Mouse (Mus musculus) neural tube, embryonic 14.5 days (tissue): ENCODE results near the gene Skida1. TPM values are rescaled to one million over a fixed set of nuclear protein-coding genes. Genes with fewer than 3 reads are reported as not detected.
"Not testable (repeated sequence)": the region's sequence is repeated elsewhere in the genome, so short reads cannot be mapped to it uniquely, and the experiment has no call there.

Source experiments
- ATAC-seq: fragments of 200-750 bp; cut with Nextera tagmentation; 2 replicates; pipeline ENCODE4 v1.8.0; 2017; ENCODE audit warnings: low read depth, mild to moderate bottlenecking, moderate TSS enrichment, moderate library complexity
- H3K27ac ChIP-seq: fragments of 300-500 bp; sonication (generic); 2 replicates; pipeline ENCODE4 v1.5.1; 2014; ENCODE audit warnings: low read depth, mild to moderate bottlenecking, control low read depth, low read length, moderate library complexity, mixed read lengths
- H3K27me3 ChIP-seq: fragments of 300-500 bp; sonication (generic); 2 replicates; pipeline ENCODE4 v1.6.1; 2014; ENCODE audit warnings: low read length; ENCODE audit not compliant: control insufficient read depth, insufficient read depth
- H3K36me3 ChIP-seq: fragments of 300-500 bp; sonication (generic); 2 replicates; pipeline ENCODE4 v1.6.1; 2014; ENCODE audit warnings: low read length, mixed read lengths; ENCODE audit not compliant: control insufficient read depth, insufficient read depth
- H3K4me1 ChIP-seq: fragments of 300-500 bp; sonication (generic); 2 replicates; pipeline ENCODE4 v1.6.1; 2014; ENCODE audit warnings: low read length; ENCODE audit not compliant: control insufficient read depth, insufficient read depth
- H3K4me2 ChIP-seq: fragments of 300-500 bp; sonication (generic); 2 replicates; pipeline ENCODE4 v1.6.1; 2014; ENCODE audit warnings: mild to moderate bottlenecking, low read depth, low read length, control low read depth
- H3K4me3 ChIP-seq: fragments of 300-500 bp; sonication (generic); 2 replicates; pipeline ENCODE4 v1.5.1; 2014; ENCODE audit warnings: low read depth, low read length, control low read depth, mixed read lengths
- H3K9ac ChIP-seq: fragments of 300-500 bp; sonication (generic); replicated peaks from 2 replicates; pipeline ENCODE4 v1.6.1; 2014; ENCODE audit warnings: low read depth, mild to moderate bottlenecking, control low read depth, low read length, mixed read lengths
- H3K9me3 ChIP-seq: fragments of 300-500 bp; sonication (generic); 2 replicates; pipeline ENCODE4 v1.6.1; 2016; ENCODE audit warnings: low read length; ENCODE audit not compliant: control insufficient read depth
- WGBS: fragments of 180-500 bp; shearing (Covaris S2); extraction: QIAGEN DNeasy Blood & Tissue Kit; methylation state at CpG from one replicate; pipeline ENCODE4 v1.1.7; 2014; 5-methylcytosine and 5-hydroxymethylcytosine counted together
- polyA plus RNA-seq: library from polyadenylated mRNA; unstranded; fragments of >200 nt; fragmentation: Nextera tagmentation; extraction: Ambion mirVana; gene quantifications from 2 replicates; pipeline ENCODE4 v1.2.1, GENCODE M21; 2014

Gene Skida1
- 3.9 and 5.3 TPM in 2 replicates for polyA plus RNA-seq

DNA sequence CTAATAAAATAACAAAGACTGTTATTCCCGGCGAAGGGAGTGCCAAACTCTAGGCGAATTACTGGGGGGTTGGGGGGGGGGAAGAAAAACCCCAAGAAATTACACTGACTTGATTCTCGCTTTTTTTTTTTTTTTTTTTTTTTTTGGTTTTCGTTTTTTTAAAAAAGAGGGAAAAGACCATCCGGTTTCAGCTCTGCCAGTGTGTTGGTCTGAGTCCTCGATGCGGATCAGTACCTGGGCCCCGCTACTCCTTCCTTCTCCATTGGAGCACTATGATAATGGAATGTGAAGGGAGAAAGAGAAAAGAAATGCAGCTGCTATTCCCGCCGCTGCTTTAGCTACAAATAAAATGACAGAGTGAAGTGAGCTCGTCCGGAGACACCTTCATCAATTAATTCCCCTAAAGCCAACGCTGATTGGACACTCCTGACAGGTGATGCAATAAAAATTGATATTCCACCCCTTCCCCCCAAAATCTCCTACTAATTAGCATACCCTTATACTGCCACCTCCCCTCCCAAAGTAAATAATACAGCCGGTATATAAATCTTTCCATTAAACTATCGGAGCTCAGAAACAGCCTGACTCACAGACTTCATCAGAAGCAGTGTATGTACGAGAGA is at the start of gene Skida1:
TSS of gene Skida1 (minus strand) at position 599 of the 623 bp plus-strand sequence.
- H3K4me1 ChIP-seq: peaks cover 13% of the 10 kb centered on the region; the same call in 1 of the 2 replicates
- ATAC-seq: peak; percentile 79
- no peaks in the 10 kb centered on the region for H3K9me3 ChIP-seq
- no peaks in the 10 kb centered on the region for H3K27me3 ChIP-seq
- peak within 1 kb of the TSS; percentile 82 for H3K4me3 ChIP-seq
- under 1% methylated on average over 17 of the region's 17 CpGs for WGBS
- no peaks in the 10 kb centered on the region for H3K36me3 ChIP-seq
- H3K27ac ChIP-seq: peak within 1 kb of the TSS; percentile 99
- H3K9ac ChIP-seq: peak within 1 kb of the TSS; percentile 99
- peak within 1 kb of the TSS; percentile 81 for H3K4me2 ChIP-seq

DNA sequence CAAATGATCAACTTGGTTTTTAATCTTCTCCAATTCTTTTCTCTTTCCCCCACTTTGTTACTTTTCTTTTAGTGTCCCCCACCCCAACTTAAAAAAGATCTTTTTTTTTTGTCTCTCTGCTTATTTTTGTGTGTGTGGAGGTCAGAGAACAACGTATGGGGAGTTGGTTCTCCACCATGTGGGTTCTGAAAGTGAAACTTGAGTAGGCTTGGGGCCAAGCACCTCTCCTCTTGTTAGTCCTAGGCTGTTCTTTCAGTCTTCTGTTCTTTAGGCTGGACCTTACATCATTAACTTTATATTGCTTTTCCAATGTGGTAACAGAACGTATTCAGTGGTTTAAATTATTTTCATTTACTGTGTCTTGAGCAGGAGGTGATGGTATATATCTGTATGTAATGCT is 47.0 kb upstream of the Skida1 start:
- H3K36me3 ChIP-seq: 0 out of 2 replicates have a peak, but pooled peaks cover 4% of the 10 kb centered on the region

DNA sequence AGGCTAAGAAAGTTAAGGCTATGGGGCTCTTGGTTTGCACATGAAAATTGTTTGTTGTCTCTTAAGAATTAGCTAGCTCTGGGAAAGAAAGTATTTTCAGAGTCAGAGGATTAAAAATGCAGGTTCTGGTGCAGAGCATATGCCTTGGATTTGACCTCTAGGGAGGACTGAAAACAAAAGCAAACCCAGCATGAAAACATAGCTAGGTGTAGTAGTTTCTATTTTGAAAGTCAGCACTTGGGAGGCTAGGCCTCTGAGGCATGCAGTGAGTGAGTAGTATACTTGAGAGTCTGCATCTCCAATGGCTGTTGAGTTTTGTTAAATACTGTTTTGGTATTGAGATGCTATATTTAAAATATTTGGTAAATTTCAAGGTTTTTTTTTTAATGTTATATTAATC is 45.5 kb upstream of the Skida1 start:
- Histone ChIP-seq H3K4me2 (no peak overlapping the region), H3K9ac (no peak overlapping the region), H3K4me1 (no peaks in the 10 kb centered on the region), H3K27me3 (no peaks in the 10 kb centered on the region), H3K27ac (no peak overlapping the region), H3K36me3 (peaks cover 3% of the 10 kb centered on the region; the same call in 1 of the 2 replicates), H3K9me3 (no peaks in the 10 kb centered on the region), H3K4me3 (no peak overlapping the region)
- no peak for ATAC-seq

More for the DNA sequence above, 47.0 kb upstream of the Skida1 start:
- no peak overlapping the region for H3K9ac ChIP-seq
- no peak overlapping the region for H3K4me2 ChIP-seq
- H3K4me3 ChIP-seq: no peak overlapping the region
- H3K9me3 ChIP-seq: no peaks in the 10 kb centered on the region
- no peaks in the 10 kb centered on the region for H3K27me3 ChIP-seq
- WGBS: 68% methylated on average over 2 of the region's 2 CpGs
- H3K27ac ChIP-seq: no peak overlapping the region
- ATAC-seq: no peak
- H3K4me1 ChIP-seq: no peaks in the 10 kb centered on the region

DNA sequence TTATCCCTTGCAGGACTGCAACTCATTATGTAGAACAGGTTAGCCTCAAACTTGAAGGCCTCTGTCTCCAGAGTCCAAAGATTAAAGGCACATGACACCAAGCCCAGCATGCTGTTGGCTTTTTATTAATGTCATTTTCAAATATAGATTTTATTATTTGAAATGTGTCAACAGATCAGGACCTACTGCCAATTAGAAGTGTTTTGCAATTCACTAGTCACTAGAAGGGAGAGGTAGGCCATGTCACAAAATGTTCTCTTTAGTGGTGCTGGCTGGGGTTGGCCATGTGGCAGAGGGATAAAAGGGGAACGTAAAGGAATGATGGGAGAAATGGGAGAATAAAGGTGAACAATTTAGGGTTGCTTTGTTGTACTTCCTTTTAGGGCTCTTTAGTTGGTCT is 45.0 kb upstream of the Skida1 start:
- H3K36me3 ChIP-seq: peaks cover 3% of the 10 kb centered on the region; the same call in 1 of the 2 replicates
- ATAC-seq: no peak
- no peaks in the 10 kb centered on the region for H3K4me1 ChIP-seq
- WGBS: 84% methylated on average over 1 of the region's 1 CpGs
- no peaks in the 10 kb centered on the region for H3K9me3 ChIP-seq
- H3K4me3 ChIP-seq: no peak overlapping the region
- no peak overlapping the region for H3K27ac ChIP-seq
- H3K4me2 ChIP-seq: no peak overlapping the region
- H3K27me3 ChIP-seq: no peaks in the 10 kb centered on the region
- H3K9ac ChIP-seq: no peak overlapping the region

DNA sequence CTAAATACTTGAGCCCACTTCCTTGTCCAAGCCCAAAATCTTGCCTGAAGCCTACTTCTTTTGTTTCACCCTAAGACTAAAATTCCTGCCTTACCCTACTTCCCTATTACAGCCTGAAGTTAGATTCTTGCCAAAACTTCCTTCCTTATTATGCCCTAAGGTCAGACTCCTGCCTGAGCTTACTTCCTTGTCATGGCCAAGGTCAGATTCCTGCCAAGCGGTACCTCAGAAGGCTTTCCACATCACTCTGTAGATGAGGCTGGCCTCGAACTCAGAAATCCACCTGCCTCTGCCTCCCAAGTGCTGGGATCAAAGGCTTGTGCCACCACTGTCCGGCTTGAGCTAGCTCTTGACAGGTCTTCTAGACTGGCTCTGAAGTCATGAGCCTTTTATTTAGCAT is 38.8 kb upstream of the Skida1 start:
- not testable (repeated sequence) for H3K4me3 ChIP-seq, H3K4me2 ChIP-seq, H3K9ac ChIP-seq, H3K9me3 ChIP-seq, H3K27me3 ChIP-seq, H3K27ac ChIP-seq, ATAC-seq, H3K4me1 ChIP-seq
- peaks cover 25% of the 10 kb centered on the region for H3K36me3 ChIP-seq
- WGBS: 89% methylated on average over 3 of the region's 3 CpGs

DNA sequence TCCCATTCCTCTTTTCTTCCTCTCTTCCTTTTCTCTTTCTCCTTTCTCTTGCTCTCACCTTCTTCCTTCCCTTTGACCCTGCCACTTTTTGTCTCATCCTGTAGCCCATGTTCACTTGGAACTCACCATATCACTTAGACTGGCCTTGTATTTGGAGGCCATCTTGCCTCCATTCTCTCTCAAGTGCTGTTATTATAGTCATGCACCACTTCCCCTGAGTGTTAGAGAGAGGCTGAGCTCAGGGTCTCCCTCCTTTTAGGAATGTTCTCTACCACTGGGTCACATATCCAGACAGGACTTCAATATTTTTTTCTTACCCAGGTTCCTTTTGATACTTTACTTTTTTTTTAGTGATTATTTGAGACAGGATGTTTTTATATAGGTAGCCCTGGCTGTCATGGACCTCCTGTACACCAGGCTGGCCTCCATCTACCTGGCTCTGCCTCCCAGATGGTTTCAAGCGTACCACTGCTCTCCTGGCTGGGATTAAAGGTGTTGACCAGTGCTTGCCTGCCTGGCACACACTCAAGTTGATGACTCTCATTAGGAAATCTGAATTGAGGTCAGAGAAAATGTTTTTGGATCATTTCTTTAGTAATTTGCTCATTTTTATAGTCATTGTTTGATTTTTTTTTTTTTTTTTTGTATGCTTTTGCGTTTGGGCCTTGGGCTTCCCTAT is 31.5 kb upstream of the Skida1 start:
- WGBS: 93% methylated on average over 2 of the region's 2 CpGs
- H3K27ac ChIP-seq: no peak overlapping the region
- no peak overlapping the region for H3K9ac ChIP-seq
- no peaks in the 10 kb centered on the region for H3K27me3 ChIP-seq
- H3K36me3 ChIP-seq: peaks cover 20% of the 10 kb centered on the region
- no peak overlapping the region for H3K4me2 ChIP-seq
- no peak for ATAC-seq
- H3K9me3 ChIP-seq: no peaks in the 10 kb centered on the region
- no peaks in the 10 kb centered on the region for H3K4me1 ChIP-seq
- H3K4me3 ChIP-seq: no peak overlapping the region

DNA sequence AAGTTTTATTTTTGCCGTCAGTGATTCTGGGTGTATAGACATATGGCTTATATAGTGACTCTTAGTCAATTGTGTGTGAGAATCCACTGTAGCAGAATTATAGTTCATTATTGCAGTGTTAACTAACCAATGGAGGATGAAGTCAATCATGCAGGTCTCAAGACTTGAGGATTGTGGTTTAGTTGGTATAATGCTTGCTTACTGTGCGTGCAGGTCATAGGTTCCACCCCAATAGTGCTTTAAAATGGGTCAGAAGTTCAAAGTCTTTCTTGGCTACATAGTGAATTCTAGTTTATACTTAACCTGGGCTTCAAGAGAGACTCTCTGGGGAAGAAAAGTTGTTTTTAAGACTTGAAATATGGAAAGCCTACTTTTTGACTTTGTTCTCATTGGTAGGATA is 23.1 kb upstream of the Skida1 start:
- Histone ChIP-seq H3K36me3 (peaks cover 8% of the 10 kb centered on the region; the same call in 1 of the 2 replicates), H3K9ac (no peak overlapping the region), H3K4me3 (no peak overlapping the region), H3K9me3 (no peaks in the 10 kb centered on the region), H3K4me1 (no peaks in the 10 kb centered on the region), H3K27ac (no peak overlapping the region), H3K4me2 (no peak overlapping the region), H3K27me3 (no peaks in the 10 kb centered on the region)
- ATAC-seq: no peak
- 93% methylated on average over 2 of the region's 2 CpGs for WGBS

DNA sequence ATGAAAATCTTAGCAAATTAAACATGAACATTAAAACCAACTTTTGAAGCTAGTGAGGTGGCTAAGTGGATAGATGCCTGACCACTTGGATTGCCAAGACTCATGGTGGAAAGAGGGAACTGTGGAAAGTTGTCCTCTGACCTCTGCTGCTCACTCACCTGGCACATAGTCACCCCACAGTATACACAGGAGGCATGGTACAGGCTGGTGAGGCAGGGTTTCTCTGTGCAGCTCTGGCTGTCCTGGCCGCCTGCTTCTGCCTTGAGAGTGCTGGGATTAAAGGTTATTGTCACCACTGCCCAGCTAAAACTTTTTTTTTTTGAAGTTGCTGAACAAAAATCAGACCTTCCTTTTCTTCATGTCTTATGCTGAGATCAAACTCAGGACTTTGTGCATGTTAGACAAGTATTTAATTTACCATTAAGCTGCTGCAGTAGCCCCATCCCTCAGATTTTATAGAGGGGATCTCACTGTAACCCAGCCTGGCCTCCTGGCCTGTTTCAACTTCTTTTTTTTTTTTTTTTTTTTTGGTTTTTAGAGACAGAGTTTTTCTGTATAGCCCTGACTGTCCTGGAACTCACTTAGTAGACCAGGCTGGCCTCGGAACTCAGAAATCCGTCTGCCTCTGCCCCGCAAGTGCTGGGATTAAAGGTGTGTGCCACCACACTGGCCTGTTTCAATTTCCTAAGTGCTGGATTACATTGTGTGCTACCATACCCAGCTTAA is 19.4 kb upstream of the Skida1 start:
- Histone ChIP-seq H3K4me2 (no peak overlapping the region), H3K27me3 (no peaks in the 10 kb centered on the region), H3K4me3 (no peak overlapping the region), H3K9me3 (no peaks in the 10 kb centered on the region), H3K36me3 (0 out of 2 replicates have a peak, but pooled peaks cover 3% of the 10 kb centered on the region), H3K27ac (no peak overlapping the region), H3K9ac (no peak overlapping the region), H3K4me1 (peaks cover 6% of the 10 kb centered on the region; the same call in 1 of the 2 replicates)
- no peak for ATAC-seq
- 96% methylated on average over 4 of the region's 4 CpGs for WGBS

DNA sequence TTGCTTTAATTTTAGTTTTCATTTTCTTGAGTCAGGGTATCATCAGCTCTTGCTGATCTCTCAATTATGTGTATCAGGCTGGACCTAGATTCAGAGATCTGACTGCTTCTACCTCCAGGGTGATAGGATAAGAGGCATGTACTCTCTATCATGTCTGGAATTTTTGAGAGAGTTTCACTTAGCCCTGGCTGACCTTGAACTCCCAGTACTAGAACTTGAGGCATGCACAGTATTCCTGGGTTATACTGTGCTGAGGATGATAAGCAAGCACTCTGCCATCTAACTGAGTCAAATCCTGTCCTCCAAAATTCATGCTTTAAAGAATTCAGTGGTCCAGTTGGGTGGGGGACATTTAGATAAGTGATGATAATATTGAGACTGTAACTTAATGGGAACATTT is 17.6 kb upstream of the Skida1 start:
- Histone ChIP-seq H3K9ac (no peak overlapping the region), H3K9me3 (no peaks in the 10 kb centered on the region), H3K27ac (no peak overlapping the region), H3K4me2 (peak overlapping the region; percentile 72; the same call in 1 of the 2 replicates), H3K4me1 (peaks cover 6% of the 10 kb centered on the region; the same call in 1 of the 2 replicates), H3K36me3 (0 out of 2 replicates have a peak, but pooled peaks cover 3% of the 10 kb centered on the region), H3K27me3 (no peaks in the 10 kb centered on the region), H3K4me3 (no peak overlapping the region)
- ATAC-seq: no peak
